8 mouse cellular contexts compared by ENCODE assay signal in the genomic region with DNA sequence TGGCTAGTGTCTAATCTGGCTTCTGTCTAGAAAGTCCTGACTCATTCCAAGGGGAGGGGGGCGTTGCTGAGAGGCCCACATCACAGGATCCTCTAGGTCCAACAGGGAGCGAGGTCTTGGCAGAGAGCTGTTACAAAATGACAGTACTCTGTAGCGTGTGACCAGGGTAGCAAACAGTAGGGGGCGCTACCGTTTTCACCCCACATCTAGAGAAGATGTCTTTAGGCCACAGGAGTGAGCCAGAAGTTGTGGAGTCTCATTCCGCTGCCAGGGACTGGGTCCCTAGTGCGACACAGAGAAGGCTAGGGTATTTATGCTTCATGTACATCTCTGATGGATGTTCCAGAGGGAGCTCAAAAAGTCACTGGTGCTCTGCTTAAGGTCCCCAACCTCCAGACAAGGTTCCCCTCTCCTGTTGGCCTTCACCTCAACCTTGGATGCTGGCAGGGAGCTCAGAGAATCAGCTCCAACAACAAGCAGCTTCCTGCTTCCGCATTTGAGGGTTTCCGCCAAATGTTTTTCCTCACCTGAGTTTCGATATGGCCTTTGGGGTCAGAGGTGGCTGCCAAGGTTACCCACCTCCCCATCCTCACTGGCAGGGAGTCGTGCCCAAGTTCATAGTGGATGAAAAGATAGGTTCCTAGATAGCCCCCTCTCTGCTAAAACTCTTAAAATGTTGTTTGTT. TPM values are rescaled to one million over a fixed set of nuclear protein-coding genes. Genes with fewer than 3 reads are reported as not detected.
DNase-seq lines count a peak whose midpoint lies in the region; ATAC-seq and TF ChIP-seq lines count a peak whose summit lies in the region.

No protein-coding gene starts in this region.

- DNase-seq in heart, adult 11 months = peak; percentile 94
- no peak for DNase-seq in heart, postnatal 25 days (ENCODE audit: low spot score)
- peak; percentile 61 for DNase-seq in c-Kit-positive CD71-positive TER-119-positive erythroid progenitor cells, embryonic 14.5 days (ENCODE audit: low spot score)
- DNase-seq in heart, adult 18-20 months = peak; percentile 45 to 47
- peak; percentile 66 for DNase-seq in liver, postnatal 0 days
- DNase-seq in thymus, postnatal 36 days = peak; percentile 22 to 29

- WGBS in intestine, embryonic 16.5 days = 40% methylated on average over 11 of the region's 11 CpGs
- WGBS in liver, postnatal 0 days (ENCODE audit: insufficient replicate concordance) = 20% methylated on average over 11 of the region's 11 CpGs
- WGBS in neural tube, embryonic 12.5 days = 34% methylated on average over 11 of the region's 11 CpGs

- no peak overlapping the region for H3K27ac ChIP-seq in intestine, embryonic 16.5 days (ENCODE audit: low read length)
- no peak overlapping the region for H3K27ac ChIP-seq in liver, postnatal 0 days (ENCODE audit: low read depth)
- no peak overlapping the region for H3K27ac ChIP-seq in neural tube, embryonic 12.5 days

- intact Hi-C loops in heart, postnatal 25 days (cut with DNase I) = loop anchor here (2.0 to 5.0 kb wide), 4 partner anchors 36 to 255 kb away; partner anchors contain the start of gene Nelfcd

- no peaks in the 10 kb centered on the region for H3K36me3 ChIP-seq in intestine, embryonic 16.5 days (ENCODE audit: control insufficient read depth, insufficient read depth, low read length)
- no peaks in the 10 kb centered on the region for H3K36me3 ChIP-seq in liver, postnatal 0 days (replicated peaks; ENCODE audit: insufficient read depth, low read length)
- no peaks in the 10 kb centered on the region for H3K36me3 ChIP-seq in neural tube, embryonic 12.5 days

- no peak overlapping the region for H3K9ac ChIP-seq in intestine, embryonic 16.5 days (ENCODE audit: low read depth, low read length)
- peak overlapping the region; percentile 36; the same call in 1 of the 2 replicates for H3K9ac ChIP-seq in liver, postnatal 0 days (replicated peaks)
- no peak overlapping the region for H3K9ac ChIP-seq in neural tube, embryonic 12.5 days

- TF ChIP-seq EP300 in liver, postnatal 0 days (IDR thresholded peaks at IDR 0.05; ENCODE audit: low read depth) = no peak

- H3K4me1 ChIP-seq in intestine, embryonic 16.5 days (ENCODE audit: control insufficient read depth, insufficient read depth, low read length) = peaks cover 9% of the 10 kb centered on the region
- H3K4me1 ChIP-seq in liver, postnatal 0 days (ENCODE audit: insufficient read depth) = peaks cover 9% of the 10 kb centered on the region
- peaks cover 11% of the 10 kb centered on the region for H3K4me1 ChIP-seq in neural tube, embryonic 12.5 days

- peak; percentile 32; the same call in 1 of the 2 replicates for ATAC-seq in intestine, embryonic 16.5 days
- ATAC-seq in liver, postnatal 0 days = peak; percentile 69
- ATAC-seq in neural tube, embryonic 12.5 days (ENCODE audit: low FRiP score, low read depth) = no peak

- no peaks in the 10 kb centered on the region for H3K9me3 ChIP-seq in intestine, embryonic 16.5 days (ENCODE audit: control insufficient read depth, low read length)
- H3K9me3 ChIP-seq in liver, postnatal 0 days (ENCODE audit: low read length) = no peaks in the 10 kb centered on the region
- H3K9me3 ChIP-seq in neural tube, embryonic 12.5 days = no peaks in the 10 kb centered on the region

- peak overlapping the region; percentile 97; the same call in 1 of the 2 replicates for H3K4me2 ChIP-seq in intestine, embryonic 16.5 days (ENCODE audit: low read depth, low read length)
- H3K4me2 ChIP-seq in liver, postnatal 0 days (ENCODE audit: low read depth, low read length) = peak overlapping the region; percentile 89
- H3K4me2 ChIP-seq in neural tube, embryonic 12.5 days (replicated peaks) = peak overlapping the region; percentile 82

- TF ChIP-seq CTCF in liver, postnatal 0 days (IDR thresholded peaks at IDR 0.05; ENCODE audit: low read depth) = peak; percentile 62

- H3K27me3 ChIP-seq in intestine, embryonic 16.5 days (replicated peaks; ENCODE audit: control insufficient read depth, insufficient read depth, low read length) = no peaks in the 10 kb centered on the region
- peaks cover 5% of the 10 kb centered on the region for H3K27me3 ChIP-seq in liver, postnatal 0 days (ENCODE audit: insufficient read depth, low read length)
- no peaks in the 10 kb centered on the region for H3K27me3 ChIP-seq in neural tube, embryonic 12.5 days (replicated peaks)

- H3K4me3 ChIP-seq in intestine, embryonic 16.5 days (ENCODE audit: low read length) = no peak overlapping the region
- peak overlapping the region; percentile 49 for H3K4me3 ChIP-seq in liver, postnatal 0 days (ENCODE audit: low read depth, low read length)
- H3K4me3 ChIP-seq in neural tube, embryonic 12.5 days = no peak overlapping the region

RNA-seq across cellular contexts. Expression of gene Zfp831, which starts 29.3 kb away (rescaled TPM):
- under 1 TPM; 0.08 TPM for total RNA-seq in heart, postnatal 25 days (2021)
- total RNA-seq in heart, adult 18-20 months (2021) = under 1 TPM; 0.07 to 0.59 TPM
- 0.01 and 0.04 TPM in 2 replicates for polyA plus RNA-seq in intestine, embryonic 16.5 days (2015; fragmentation: Nextera tagmentation; extraction: Ambion mirVana)
- polyA plus RNA-seq in liver, postnatal 0 days (2015; fragmentation: Nextera tagmentation; extraction: Ambion mirVana) = 0.04 and 0.07 TPM in 2 replicates
- not detected in 2 replicates for polyA plus RNA-seq in neural tube, embryonic 12.5 days (2016; fragmentation: Nextera tagmentation; extraction: Ambion mirVana)
